Mouse (Mus musculus) cerebellum, adult (tissue): Measurements from ENCODE around the gene Gpx7.
"Not testable (repeated sequence)": the region's sequence is repeated elsewhere in the genome, so short reads cannot be mapped to it uniquely, and the experiment has no call there.

ENCODE experiments used
- ATAC-seq: cut with Nextera tagmentation; 2 replicates; pipeline ENCODE4 v1.9.2; 2017; ENCODE audit warnings: mild to moderate bottlenecking, moderate library complexity, mixed read lengths; ENCODE audit not compliant: insufficient number of reproducible peaks, low FRiP score, low TSS enrichment

Gpx7 gene

DNA sequence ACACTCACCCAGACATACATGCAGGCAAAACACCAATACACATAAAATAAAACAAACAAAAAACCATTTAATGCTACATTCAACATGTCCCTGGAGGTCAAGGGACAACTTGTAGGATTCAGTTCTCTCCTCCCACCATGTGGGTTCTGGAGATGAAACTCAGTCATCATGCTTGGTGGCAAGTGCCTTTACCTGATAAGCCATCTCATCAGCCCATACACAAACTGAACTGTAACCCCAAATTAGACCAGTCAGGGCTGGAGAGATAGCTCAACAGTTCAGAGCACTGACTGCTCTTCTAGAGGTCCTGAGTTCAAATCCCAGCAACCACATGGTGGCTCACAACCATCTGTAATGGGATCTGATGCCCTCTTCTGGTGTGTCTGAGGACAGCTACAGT lies 53.2 kb downstream of the Gpx7 start:
- ATAC-seq, result not testable (repeated sequence)

DNA sequence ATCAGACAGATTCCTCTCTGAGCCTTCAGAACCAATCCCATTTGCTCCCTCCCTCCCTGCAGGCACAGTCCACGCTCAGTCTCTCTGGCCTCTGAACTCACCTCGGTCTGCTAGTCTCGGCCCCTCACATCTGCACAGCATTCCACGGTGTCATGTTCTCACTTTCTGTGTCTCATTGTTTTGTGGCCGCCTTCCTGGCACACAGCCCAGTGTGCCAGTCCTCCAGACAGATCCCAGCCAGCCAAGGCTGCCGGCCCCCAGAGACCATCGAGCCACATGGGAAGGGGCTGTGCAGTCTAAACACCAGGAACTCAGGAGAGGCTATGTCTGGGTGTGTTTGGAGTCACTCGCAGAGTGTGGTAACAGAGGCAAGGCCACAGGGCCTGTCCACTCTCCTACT lies 55.9 kb downstream of the Gpx7 start:
- ATAC-seq, result no peak
